Mouse (Mus musculus): Measurements from ENCODE around the gene Tor4a. TPM values are rescaled to one million over a fixed set of nuclear protein-coding genes. Genes with fewer than 3 reads are reported as not detected.

Gene Tor4a
- total RNA-seq, 1 experiment from 2014 or later = 13.9 TPM

DNA sequence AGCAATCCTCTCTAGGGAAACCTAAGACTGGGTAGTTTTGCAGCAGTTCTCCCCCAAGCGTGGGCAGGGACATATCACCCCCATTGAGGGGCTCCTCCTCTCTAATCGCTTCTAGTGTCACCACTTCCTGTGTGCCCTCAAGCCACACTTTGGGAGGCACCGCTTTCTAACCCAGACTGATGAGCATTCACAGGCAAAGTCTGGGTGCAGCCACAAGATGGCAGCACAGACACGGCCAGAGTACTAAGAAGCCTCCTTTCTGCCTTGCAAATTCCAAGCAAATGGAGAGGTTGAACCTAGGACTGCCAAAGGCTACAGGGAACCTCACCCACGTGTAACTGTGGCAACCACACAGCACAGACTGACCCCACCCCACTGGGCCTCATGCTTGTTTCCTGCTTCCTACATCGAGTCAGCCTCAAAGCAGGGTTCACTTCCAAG, 3.3 kb downstream of the Tor4a start:
- DNase-seq = peak; percentile 87

DNA sequence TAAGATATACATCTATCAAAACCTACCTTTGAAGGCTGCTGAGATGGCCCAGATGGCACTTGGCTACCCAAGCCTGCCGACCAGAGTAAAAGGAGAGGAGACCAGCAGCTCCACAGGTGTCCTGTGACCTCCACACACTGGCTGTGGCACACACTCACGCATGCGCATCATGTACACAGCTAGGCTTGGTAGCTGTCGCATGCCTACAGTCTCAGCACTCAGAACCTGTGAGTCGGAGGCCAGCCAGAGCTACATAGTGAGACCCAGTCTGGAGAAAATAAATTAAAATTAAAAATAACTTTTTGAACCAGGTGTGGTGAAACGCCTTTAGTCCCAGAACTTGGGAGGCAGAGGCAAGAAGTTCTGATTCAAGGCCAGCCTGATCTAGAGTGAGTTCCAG, 8.8 kb downstream of the Tor4a start:
- DNase-seq = no peak

DNA sequence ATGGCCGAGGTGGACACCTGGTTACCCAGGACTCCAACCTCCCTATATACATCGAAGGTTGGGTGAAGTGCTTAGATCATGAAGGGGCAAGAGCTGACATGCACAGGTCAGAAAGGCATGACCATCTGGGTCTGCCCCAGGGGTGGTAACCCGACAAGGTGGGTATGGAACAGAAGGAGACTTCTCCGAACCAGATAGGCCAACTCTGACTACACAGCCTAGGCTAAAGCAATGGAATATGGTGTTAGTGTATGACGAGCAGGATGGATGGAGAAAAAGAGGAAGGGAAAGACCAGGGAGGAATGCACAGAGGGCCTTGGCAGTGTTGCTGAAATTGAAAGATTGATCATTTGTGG, 10.1 kb downstream of the Tor4a start:
- no peak for DNase-seq

DNA sequence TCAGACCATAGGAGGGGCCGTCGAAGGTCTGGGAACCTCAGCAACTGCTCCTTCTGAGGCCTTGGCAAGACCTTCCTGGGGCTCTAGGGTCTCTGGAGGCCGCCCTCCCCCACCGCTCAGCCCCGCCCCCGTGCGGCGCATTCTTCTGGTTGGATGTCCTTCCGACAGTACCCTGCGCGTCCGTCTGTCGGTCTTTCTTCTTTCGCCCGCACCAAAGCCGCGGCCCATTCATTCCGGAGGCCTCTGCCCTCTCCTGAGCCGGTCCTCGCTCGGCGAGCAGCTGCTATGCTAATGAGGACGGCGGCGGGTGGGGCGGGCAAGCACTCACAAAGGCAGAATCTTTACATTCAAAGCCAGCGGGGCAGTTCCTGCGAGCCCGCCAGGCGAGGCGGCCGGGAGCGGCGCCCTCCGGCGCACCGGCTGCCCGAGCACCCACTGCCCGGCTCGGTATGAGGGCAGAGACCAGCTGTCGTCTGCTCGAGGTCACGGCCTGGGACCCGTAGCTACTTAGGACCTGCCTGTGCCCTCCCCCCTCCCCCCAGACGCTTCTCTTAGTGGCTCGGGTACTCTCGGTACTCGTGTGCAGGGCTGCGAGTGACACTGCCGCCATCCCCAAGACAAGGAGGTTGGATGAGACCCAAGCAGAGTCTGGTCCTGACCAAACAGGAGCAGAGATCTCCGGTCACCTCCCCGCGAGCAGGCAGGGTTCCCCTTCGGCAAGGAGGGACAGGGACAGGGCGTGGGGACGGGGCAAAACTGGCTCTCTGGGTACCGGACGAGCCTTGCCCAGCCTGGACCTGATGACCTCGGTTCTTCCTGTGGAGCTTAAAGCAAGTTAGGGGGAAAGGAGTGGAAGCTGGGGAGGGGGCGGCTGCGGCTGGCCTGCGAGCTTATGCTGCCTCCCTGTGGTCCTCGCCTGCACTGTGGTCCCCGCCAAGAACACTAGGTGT, 10.8 kb downstream of the Tor4a start:
- peak; percentile 59 for DNase-seq

DNA sequence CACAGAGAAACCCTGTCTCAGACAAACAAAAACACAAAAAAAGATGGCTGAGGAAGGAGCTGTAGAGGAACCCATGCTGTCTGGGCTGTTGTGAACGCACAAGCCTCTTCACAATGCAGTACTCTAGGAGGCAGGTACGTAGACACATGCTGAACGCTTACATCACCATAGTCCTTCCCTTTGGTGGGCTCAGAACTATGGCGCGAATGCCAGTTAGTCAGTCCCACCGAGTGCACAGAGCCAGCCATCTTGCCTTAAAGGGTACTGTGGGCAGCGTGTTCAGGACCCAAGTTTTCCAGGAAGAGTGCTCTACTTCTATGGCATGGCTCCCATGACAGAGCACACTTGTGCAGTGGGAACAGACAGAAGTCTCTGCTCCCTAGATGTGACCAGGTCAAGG, 12.2 kb downstream of the Tor4a start:
- no peak for DNase-seq

DNA sequence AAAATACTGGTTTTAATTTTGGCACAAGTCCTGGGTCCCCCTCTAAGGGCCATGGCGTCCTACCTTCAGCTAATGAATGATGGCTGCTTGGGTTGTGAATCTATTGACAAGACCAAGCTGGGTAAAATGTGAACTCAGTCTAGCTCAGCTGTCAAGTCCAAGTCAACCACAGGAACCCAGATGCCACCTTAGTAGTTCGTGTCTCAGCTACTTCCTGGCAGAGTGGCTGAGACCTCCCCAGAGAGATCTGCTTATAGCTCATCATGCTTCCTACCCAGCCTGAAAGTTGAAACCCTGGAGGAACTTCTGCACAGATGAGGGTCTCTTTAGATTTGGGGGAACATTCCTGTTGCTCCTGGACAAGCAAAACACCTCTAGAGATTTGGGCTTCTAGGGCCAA, 13.3 kb downstream of the Tor4a start:
- DNase-seq = no peak

DNA sequence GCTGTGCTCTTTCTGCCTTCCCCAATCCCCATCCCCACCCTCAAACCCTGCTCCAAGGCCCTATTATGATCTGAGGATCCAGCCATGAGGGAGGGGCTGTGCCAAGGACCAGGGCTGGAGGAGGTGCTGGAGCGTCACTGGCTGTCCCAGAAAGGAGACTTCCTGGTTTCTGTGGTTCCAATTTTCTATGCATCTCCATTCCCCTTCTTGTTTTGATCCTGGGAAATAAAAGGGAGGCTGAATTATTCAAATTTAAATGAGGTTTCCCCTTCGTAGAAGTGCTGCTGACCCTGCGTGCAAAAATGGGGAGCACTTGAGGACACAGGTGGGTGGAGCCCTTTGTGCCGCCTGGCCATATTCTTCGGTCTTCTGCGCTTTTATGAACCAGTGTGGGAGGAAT, 14.0 kb downstream of the Tor4a start:
- DNase-seq = no peak

DNA sequence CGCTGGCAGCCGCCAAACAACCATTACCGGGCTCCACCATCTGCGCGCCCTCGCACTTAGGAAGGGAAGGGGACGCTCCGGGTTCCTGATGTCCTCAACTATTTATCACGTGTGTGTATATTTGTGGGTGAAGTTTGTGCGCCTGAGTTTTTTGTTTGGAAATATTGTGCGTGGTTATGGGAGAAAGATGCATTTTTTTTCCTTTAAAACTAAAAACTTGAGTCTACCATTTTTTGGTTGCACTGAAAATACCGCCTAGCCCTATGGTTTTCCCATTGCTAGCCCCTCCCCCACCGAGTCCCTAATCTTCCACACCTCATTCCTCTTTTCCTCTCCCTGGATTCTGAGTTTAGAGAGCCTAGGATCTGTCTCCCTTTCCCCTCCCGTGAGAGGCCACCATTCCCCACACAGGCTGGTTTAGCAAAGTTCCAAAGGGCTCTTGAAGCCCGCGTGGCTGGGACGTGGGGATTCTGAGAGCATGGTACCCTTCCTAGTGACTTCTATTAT, 14.7 kb downstream of the Tor4a start:
- no peak for DNase-seq

DNA sequence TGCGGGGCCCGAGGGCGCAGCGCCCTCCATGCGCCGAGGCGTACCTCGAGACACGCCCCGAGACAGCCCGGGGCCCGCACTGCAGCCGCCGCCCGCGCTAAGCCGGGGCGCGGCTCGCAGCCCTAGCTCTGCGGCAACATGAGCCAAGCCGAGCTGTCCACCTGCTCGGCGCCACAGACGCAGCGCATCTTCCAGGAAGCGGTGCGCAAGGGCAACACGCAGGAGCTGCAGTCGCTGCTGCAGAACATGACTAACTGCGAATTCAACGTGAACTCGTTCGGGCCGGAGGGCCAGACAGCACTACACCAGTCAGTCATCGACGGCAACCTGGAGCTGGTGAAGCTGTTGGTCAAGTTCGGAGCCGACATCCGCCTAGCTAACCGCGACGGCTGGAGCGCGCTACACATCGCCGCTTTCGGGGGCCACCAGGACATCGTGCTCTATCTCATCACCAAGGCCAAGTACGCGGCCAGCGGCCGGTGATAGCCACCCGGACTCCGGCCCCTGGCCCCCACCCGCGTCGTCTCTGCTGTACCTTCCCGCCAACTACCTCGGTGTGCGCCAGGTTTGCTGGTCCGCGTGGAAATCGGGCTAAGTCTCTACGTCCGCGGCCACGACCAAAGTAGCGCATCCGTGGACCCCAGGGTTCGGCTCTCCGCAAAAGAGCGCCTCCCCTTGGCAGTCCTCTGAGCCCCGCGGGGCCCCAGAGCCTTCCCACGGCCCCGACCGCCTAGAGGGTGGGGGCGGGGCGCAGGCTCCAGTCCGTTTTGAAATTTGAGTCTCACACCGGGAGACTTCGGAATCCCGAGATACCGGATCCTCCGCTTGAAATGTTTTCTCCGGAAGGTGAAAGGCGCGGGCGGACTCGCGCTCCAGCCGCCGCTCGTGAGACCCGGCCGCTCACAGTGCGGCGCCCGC, 15.5 kb downstream of the Tor4a start:
- DNase-seq = peak; percentile 41

DNA sequence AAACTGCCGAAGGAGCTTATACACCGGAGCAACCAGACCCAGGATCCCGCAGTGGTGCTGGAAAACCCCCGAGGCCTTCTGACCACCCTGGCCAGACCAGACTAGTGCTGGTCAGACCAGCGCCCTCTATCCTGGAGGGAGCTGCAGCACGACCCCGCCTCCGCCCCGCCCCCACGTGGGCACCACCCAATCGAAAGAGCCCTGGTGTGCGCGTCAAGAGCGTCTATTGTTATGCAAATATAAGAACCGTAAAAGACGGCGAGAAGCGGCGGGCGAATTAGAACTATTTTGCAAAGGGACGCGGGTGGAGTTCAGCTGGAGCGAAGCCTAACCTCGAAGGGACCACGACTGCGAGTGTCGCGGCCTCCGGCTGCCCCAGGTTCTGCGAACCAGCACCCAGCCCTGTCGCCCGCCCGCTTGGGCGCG, 16.2 kb downstream of the Tor4a start, which contains the start of gene Nrarp:
TSS of gene Nrarp (plus strand) at position 281 of the 426 bp plus-strand sequence.
- DNase-seq = peak; percentile 95

DNA sequence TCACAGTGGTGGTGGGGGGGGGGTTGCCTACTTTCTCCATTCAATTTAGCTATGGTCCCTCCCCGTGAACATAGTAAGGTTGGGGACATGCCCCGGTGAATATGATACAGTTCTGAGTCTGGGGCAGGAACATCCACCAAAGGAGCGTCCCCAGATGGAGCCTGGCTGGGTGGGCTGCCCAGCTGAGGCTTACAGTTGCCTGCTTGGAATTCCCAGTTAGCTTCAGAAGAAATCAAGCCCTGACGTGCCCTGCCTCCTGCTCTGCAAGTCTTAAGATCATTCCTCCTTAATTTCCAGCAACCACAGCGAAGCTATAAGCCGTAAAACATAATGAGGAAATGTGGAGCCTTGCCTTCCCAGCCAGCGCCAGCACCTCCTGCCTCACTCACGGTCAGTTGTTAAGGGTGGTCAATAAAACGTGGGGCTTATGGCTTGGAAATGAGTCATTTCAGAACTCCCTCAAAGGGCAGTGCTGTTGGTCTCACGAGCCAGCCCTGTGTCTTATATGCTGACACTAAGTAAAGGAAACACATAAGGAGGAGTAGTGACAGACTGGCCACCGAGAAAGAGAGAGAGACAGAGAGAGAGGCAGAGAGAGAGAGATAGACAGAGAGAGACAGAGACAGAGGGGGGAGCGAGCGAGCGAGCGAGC, 17.0 kb downstream of the Tor4a start:
- no peak for DNase-seq

DNA sequence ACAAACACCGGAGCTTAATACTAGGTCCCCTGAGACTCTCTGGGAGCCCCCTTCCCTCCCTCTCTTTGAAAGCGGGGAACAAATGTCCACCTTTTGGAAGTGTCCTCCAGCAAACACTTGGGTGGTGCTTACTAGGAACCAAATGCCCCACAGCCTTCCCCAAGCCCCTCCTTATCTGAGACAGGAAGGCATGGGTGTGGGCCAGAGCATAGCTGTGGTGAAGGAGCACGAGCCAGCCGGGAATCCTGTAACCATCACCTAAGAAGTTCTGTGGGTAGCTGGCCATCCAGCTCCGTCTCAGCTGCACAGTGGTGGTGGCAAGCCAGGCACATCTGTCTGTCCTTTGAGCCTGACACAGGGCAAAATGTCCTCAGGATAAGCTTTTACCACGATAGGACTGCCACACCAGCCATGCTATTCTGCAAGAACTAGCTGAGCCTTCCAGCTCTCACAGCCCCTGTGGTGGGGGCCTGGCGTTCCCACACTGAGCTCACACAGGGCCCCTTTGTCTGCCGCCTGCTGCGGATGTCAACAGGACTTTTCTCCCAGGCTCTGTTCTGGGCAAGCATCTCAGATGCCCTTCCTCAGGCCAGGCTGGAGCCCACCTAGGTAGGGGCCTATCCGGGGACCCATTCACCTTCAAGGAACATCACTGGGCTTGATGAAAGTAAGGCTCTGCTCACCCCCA, 18.3 kb downstream of the Tor4a start:
- DNase-seq = no peak

DNA sequence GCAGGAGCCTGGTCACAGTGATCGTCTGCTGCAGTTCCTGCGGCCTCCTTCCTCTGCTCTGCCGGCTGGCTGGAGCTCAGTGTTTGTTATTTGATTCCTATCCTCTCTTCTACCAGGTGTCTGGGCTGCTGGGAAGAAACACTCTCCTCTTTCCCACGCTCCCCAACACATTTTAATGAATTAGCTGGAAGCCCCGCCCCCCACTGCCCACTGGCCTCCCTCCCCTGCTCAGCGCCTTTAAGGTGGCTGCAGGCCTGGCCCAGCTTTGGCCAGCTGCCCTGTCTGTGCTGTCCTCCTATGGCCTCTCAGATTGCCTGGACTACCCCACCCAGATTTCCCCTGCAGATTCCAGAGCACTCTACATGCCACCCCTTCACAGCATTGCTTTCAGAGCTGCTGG, 19.0 kb downstream of the Tor4a start:
- DNase-seq = peak; percentile 53

DNA sequence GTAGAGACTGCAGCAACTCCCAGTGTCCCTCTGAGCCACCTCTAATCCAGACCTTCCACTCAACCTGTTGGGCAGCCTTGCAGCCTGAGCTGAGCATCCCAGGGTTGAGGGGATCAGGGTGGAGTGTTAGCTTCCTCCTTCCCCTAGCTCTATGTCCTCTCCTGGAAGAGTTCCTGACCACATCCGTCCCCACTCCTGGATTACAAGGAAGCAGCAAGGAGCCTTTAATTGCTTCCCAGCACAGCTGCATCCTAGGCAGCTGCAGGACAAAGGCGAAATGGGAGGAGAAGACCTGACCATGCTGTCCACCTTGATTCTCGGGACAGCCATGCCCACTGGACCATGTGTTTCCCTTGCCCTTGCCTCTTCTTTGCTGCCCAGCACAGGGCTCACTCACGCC, 19.6 kb downstream of the Tor4a start:
- no peak for DNase-seq

DNA sequence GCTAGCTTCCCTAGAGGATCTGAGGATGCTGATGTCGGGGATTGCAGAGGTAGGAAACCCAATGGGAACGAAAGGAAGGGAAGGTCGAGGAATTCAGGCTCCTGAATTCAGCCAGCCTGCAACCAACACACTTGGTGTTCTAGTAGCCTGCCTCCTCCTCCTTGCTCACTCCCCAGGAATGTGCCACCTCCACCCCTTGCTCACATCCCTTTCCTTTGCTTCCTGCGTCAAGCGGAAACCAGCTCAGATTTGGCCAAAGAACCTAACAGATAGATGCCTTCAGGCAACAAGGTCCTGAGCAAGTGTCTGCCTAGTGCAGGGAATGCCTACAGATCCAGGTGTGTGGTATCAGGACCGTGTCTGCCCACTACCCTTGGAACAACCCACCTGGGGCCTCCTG, 20.1 kb downstream of the Tor4a start:
- no peak for DNase-seq

DNA sequence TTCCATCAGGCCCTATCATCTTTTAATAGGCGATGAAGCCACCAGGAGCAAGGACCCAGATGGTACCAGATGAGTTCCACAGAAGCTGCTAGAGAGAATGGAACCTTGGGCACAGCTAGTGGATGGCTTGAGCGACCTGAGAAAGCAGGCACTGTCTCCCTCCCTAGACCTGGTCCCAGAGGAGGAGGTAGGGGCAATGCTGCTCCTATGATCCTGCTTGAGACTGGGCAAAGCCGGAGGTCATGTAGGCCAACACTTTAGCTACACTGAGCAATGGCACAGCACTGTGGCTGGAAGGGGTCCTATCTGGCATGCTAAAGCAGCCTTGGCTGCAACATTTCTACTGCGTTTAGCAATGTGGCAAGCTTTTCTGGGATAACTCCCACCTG, 21.0 kb downstream of the Tor4a start:
- DNase-seq = no peak

DNA sequence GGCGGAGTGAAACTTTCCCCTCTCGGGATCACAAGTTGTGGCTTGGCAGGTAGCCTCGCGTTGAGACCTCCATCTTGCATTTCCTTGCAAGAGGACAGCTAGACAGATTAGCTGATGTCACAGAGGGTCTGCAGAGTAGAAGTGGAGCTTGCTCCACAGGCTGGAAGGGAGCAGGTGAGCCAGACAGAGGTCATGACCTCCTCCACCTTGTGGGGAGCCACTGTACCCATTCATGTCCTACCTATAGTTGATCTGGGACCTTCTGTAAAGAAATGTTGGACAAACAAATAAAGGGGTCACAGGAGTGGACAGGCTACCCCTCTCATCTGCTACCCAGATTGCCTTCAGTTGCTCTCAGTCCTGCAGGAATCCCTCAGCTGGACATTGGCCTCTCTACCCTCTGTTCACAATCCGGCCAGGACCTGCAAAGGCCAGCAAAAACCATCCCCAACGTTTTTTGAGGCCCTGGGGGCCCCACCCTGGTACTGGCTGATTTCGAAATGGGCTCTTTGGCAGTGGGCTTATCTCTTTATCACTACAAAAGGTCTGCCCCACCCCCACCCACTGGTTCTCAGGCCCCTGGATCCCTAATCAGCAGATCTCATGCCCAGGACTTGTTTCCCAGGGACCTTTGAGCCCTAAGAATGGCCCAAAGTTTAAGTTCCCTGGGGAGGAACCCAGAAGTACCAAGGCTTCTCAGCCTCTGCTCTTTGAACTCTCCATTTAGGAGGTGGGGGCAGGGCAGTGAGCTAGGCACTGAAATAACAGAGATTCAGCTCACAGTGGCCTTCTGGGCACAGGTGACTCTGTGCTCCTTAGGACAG, 21.6 kb downstream of the Tor4a start:
- no peak for DNase-seq

DNA sequence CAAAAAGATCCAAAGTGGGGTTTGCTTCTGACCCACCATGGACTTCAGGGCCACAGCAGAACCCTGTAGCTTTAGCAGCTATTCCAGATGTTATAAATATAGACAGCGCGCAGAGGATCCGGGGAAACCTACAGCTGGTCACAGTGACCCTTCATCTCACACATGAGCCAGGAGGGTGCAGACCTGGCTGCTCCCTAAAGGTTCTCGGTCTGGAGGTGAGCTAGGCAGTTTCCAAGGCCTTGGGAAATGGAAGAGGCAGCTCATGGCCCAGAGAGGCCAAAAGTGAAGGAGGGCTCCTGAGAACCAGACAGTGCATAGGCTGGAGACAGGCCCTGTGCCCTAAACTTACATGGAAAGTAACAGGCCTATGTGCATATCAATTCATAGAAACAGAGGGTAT, 22.9 kb downstream of the Tor4a start:
- DNase-seq = no peak

DNA sequence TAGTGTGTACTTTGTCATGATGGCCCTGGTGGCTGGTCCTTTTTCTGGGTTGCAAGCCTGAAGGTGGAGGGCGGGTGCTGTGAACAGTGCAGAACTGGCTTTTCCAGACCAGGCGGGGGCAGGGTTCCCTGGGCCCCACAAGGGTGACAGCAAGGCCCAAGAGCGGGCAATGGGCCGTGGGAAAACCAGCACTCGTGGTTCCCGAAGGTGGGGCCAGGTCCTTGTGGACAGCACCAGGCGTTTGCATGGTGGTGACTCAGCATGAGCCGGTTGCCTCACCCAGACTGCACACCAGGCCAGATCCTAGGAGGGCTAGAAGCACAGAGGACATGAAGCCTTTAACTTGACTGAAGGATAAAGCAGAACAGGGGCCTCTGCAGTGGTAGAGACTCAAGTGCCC, 24.1 kb downstream of the Tor4a start:
- peak; percentile 34 for DNase-seq

DNA sequence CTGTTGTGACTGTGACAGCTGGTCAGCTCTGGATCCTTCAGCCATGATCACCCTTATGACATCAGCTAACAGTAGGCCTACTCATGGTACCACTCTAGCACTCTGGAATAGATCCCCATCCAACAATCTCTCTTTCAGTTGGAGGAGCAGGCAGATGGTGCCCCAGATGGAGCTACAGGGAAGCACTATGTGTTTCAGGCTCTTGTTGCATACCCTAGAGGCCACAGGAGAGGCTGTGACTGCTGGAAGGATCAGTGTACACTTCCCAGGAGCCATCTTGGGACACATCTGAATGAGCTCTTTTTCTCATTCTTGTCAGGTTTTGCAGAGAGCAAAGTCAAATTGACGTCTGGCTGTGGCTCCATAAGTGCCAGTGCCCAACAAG, 24.9 kb downstream of the Tor4a start:
- DNase-seq = no peak
